Mouse (Mus musculus) left cerebral cortex, adult 18-20 months (tissue): ENCODE measurements around the gene Tnxb. TPM values are rescaled to one million over a fixed set of nuclear protein-coding genes. Genes with fewer than 3 reads are reported as not detected.
"Not testable (repeated sequence)": the region's sequence is repeated elsewhere in the genome, so short reads cannot be mapped to it uniquely, and the experiment has no call there.

ENCODE experiments used
- DNase-seq, 2 experiments: peaks; one replicate each; pipeline ENCODE4 v3.0.0; 2021 to 2022; ENCODE audit warnings: low spot score in 2 of 2, mixed read lengths in 1 of 2
- total RNA-seq, 2 experiments: library from RNA; stranded (reverse); gene quantifications; 2 replicates each; pipeline ENCODE4 v1.2.3; 2021

The Tnxb gene
- total RNA-seq, 2 experiments from 2014 or later = 1.6 to 1.9 TPM

GRCm38 (mm10) chr17:34729155-34729554 lies 58.8 kb downstream of the Tnxb start:
- not testable (repeated sequence) for DNase-seq

DNA sequence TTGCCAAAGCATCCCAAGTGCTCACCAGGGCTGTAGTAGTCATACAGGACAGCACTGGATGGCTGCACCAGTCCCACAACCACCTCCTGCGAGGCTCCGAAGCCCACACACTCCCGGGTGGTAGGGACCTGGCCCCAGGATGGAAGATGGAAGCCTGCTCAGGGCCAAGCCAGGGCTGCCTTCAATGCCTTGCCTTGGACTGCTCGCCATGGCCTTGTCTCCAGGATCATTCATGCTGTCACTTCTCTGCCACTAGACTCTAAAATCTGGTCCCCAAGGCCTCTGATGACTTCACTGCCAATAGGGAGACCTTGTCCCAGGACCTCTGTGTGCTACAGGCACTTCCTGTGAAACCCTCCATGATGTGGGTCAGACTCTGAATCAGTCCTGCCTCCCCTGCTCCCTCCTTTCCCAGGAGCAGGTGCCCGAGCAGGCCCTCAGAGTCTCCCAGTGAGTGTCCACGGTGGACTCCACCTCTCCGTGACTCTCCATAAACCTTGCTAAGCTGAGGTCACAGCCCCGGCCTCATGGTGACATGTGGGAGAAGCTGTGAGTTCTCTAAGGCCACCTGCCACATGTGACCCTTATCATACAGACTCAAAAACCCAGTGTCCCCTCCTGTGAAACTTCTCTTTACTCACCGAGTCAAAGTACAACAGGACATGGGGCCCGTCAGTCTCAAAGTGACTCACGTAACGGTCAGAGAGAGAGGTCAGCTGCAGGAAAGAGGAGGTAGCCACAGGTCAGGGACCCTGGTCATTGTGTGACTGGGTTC lies 59.6 kb downstream of the Tnxb start:
- DNase-seq = not testable (repeated sequence)

- DNase-seq = not testable (repeated sequence)
Measured at GRCm38 (mm10) chr17:34737466-34737865, 67.1 kb downstream of the Tnxb start.

- not testable (repeated sequence) for DNase-seq
Measured at GRCm38 (mm10) chr17:34739708-34740107, 69.4 kb downstream of the Tnxb start.

GRCm38 (mm10) chr17:34740280-34740679 lies 69.9 kb downstream of the Tnxb start:
- no peak for DNase-seq

DNA sequence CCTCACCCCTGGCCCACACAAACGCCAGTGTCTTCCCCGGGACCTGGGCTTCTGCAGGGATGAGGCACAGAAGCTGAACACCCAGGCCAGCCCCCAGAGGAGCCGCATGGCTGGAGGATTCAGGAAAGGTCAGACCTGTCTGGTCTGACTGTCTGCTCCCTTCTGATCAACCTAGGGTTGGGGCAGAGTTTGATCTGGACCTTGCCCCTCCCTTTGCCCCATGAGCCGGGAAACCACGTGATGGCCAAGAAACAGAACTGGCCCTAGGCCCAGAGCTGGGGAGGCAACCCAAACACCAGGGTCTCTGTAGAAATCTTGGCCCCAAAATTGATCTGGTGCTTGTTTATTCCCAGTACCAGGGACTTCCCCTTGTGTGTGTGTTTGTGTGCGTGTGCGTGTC lies 73.4 kb downstream of the Tnxb start, which contains the start of gene C4b:
C4b (minus strand) TSS at position 164 of the 400 bp plus-strand sequence.
- no peak for DNase-seq

GRCm38 (mm10) chr17:34744206-34744605 lies 73.9 kb downstream of the Tnxb start:
- DNase-seq = no peak

GRCm38 (mm10) chr17:34744611-34745010 lies 74.3 kb downstream of the Tnxb start:
- not testable (repeated sequence) for DNase-seq

DNA sequence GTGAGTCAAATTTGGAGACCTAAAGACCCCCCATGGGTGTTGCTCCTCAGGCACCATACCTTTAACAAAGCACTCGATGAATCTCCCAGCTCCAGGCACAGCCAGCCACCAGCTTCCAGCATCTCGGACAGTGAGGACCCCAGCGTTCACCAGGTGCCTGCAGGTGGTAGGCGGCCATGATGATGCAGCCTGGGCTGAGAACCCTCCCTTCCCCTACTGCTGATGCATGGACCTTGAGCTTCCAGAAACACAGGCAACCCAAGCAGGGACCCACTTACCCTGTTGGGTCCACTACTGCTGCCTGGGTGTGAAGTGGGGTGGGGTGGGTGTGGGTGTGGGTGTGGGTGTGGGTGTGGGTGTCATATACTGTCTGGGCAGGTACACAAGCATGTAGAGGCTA lies 74.8 kb downstream of the Tnxb start:
- not testable (repeated sequence) for DNase-seq

- no peak for DNase-seq
Measured at GRCm38 (mm10) chr17:34746531-34746930, 76.2 kb downstream of the Tnxb start.

DNA sequence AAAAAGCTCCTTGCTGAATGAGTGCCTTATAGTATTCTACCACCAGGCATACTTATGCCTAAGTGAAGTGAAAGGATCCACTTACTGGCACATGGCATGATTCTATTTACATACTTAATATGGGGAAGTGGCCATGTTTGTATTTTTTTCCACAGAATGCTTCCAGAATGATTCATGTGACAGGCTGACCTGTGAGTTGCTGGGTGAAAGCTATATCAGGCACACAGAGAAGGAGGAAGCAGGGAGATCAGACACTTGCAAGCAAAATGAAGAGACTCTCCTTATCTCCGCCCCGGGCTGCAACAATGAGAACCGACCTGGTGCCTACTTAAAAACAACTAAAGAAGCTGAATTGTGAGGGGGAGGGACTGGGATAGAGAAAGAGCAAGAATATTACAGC lies 91.1 kb downstream of the Tnxb start:
- DNase-seq = no peak

Other genes with a start within 250 kb of the Tnxb start
- not detected for gene Btnl4, start 193.2 kb upstream of the Tnxb start, total RNA-seq
- not detected for gene Btnl6, start 153.2 kb upstream of the Tnxb start, total RNA-seq
- gene Notch4, start 106.3 kb upstream of the Tnxb start, total RNA-seq = 1 to 10 TPM; 6.1 to 9.0 TPM
- 1 to 10 TPM; 2.5 to 3.0 TPM for gene Gpsm3, start 80.7 kb upstream of the Tnxb start, total RNA-seq
- gene Pbx2, start 79.3 kb upstream of the Tnxb start, total RNA-seq = 10 to 100 TPM; 58.4 to 64.5 TPM
- gene Ager, start 72.7 kb upstream of the Tnxb start, total RNA-seq = under 1 TPM; 0.45 to 0.58 TPM
- 10 to 100 TPM; 74.2 to 75.9 TPM for gene Rnf5, start 66.8 kb upstream of the Tnxb start, total RNA-seq
- gene Agpat1, start 66.3 kb upstream of the Tnxb start, total RNA-seq = 100 to 1,000 TPM; 165 to 169 TPM
- 1 to 10 TPM; 3.2 to 3.4 TPM for gene Egfl8, start 54.6 kb upstream of the Tnxb start, total RNA-seq
- 10 to 100 TPM; 43.6 to 47.2 TPM for gene Ppt2, start 42.0 kb upstream of the Tnxb start, total RNA-seq
- gene Prrt1, start 41.0 kb upstream of the Tnxb start, total RNA-seq = 100 to 1,000 TPM; 131 to 147 TPM
- gene Fkbpl, start 25.8 kb upstream of the Tnxb start, total RNA-seq = 10 to 100 TPM; 11.4 to 14.3 TPM
- 10 to 100 TPM; 60.1 to 63.2 TPM for gene Atf6b, start 23.4 kb upstream of the Tnxb start, total RNA-seq
- 10 to 100 TPM; 29.6 to 32.7 TPM for gene C4b, start 73.3 kb downstream of the Tnxb start, total RNA-seq
- not detected for gene Cyp21a1, start 134.0 kb downstream of the Tnxb start, total RNA-seq
- 10 to 100 TPM; 49.7 to 53.0 TPM for gene Stk19, start 166.4 kb downstream of the Tnxb start, total RNA-seq
- 10 to 100 TPM; 32.1 to 37.8 TPM for gene Dxo, start 166.5 kb downstream of the Tnxb start, total RNA-seq
- gene Skiv2l, start 179.7 kb downstream of the Tnxb start, total RNA-seq = 10 to 100 TPM; 62.2 to 63.9 TPM
- 10 to 100 TPM; 33.8 to 39.7 TPM for gene Nelfe, start 179.9 kb downstream of the Tnxb start, total RNA-seq
- gene Cfb, start 192.0 kb downstream of the Tnxb start, total RNA-seq = under 1 TPM; 0.16 to 0.26 TPM
- gene Zbtb12, start 208.9 kb downstream of the Tnxb start, total RNA-seq = 1 to 10 TPM; 7.4 to 7.8 TPM
- gene Gm20547, start 211.5 kb downstream of the Tnxb start, total RNA-seq = not detected
- 1 to 10 TPM; 2.7 to 3.4 TPM for gene C2, start 227.7 kb downstream of the Tnxb start, total RNA-seq
- gene Ehmt2, start 227.9 kb downstream of the Tnxb start, total RNA-seq = 100 to 1,000 TPM; 168 to 175 TPM
- under 1 TPM; 0.30 to 0.45 TPM for gene Slc44a4, start 243.9 kb downstream of the Tnxb start, total RNA-seq